In genomic region chr16:33585083-33585460, GRCm38 (mm10) we compare ENCODE assay signal across 9 mouse cellular contexts.
A peak's percentile ranks its signal among the peaks of the same experiment; 100 is the strongest.
DNase-seq lines count a peak whose midpoint lies in the region; ATAC-seq and TF ChIP-seq lines count a peak whose summit lies in the region.
"Had no signal": no experiment of that assay in that cellular context is flagged by ENCODE, and none has a peak within 500 bp of the region (broad histone marks: within the 10 kb centered on the region; RNA-seq: fewer than 3 reads in every experiment).

No protein-coding gene starts in this region.

- no peak for TF ChIP-seq CTCF in midbrain, postnatal 0 days (IDR thresholded peaks at IDR 0.05)

- no peaks in the 10 kb centered on the region for H3K36me3 ChIP-seq in kidney, embryonic 16.5 days (ENCODE audit: insufficient read depth, low read length)
- no peaks in the 10 kb centered on the region for H3K36me3 ChIP-seq in embryonic facial prominence, embryonic 12.5 days
- H3K36me3 ChIP-seq in hindbrain, embryonic 15.5 days: no peaks in the 10 kb centered on the region
- H3K36me3 ChIP-seq in midbrain, postnatal 0 days (ENCODE audit: insufficient read depth, low read length): no peaks in the 10 kb centered on the region

- DNase-seq in kidney, postnatal 25 days: no peak
- no peak for DNase-seq in midbrain, postnatal 0 days (ENCODE audit: low spot score)
- no peak for DNase-seq in right cerebral cortex, postnatal 36 days (ENCODE audit: low spot score in 2 of 2)
- no peak for DNase-seq in ovary, postnatal 14 days (ENCODE audit: low spot score)
- no peak for DNase-seq in left cerebral cortex, postnatal 10 days (ENCODE audit: extremely low spot score in 1 of 2, low spot score in 2 of 2)
- DNase-seq: right cerebral cortex, adult 18-20 months had no signal

- H3K27ac ChIP-seq in kidney, embryonic 16.5 days (ENCODE audit: low read length): peak overlapping the region; percentile 99
- peak overlapping the region; percentile 88 for H3K27ac ChIP-seq in embryonic facial prominence, embryonic 12.5 days
- peak overlapping the region; percentile 60 for H3K27ac ChIP-seq in hindbrain, embryonic 15.5 days (replicated peaks)
- H3K27ac ChIP-seq in midbrain, postnatal 0 days (ENCODE audit: low read depth, low read length): 0 out of 2 replicates have a peak overlapping the region, but pooled peaks have one; percentile 38

- H3K9me3 ChIP-seq in kidney, embryonic 16.5 days (ENCODE audit: low read length): no peaks in the 10 kb centered on the region
- H3K9me3 ChIP-seq in embryonic facial prominence, embryonic 12.5 days: no peaks in the 10 kb centered on the region
- H3K9me3 ChIP-seq in hindbrain, embryonic 15.5 days: no peaks in the 10 kb centered on the region
- no peaks in the 10 kb centered on the region for H3K9me3 ChIP-seq in midbrain, postnatal 0 days (ENCODE audit: low read length)

- peaks cover 79% of the 10 kb centered on the region for H3K4me1 ChIP-seq in kidney, embryonic 16.5 days (ENCODE audit: insufficient read depth, low read length)
- peaks cover 29% of the 10 kb centered on the region for H3K4me1 ChIP-seq in embryonic facial prominence, embryonic 12.5 days
- H3K4me1 ChIP-seq in hindbrain, embryonic 15.5 days (replicated peaks): peaks cover 22% of the 10 kb centered on the region
- H3K4me1 ChIP-seq in midbrain, postnatal 0 days (ENCODE audit: insufficient read depth, low read length): peaks cover 3% of the 10 kb centered on the region; the same call in 1 of the 2 replicates

- H3K4me3 ChIP-seq in kidney, embryonic 16.5 days (ENCODE audit: low read length): no peak overlapping the region
- H3K4me3 ChIP-seq in embryonic facial prominence, embryonic 12.5 days: no peak overlapping the region
- H3K4me3 ChIP-seq in hindbrain, embryonic 15.5 days: no peak overlapping the region
- no peak overlapping the region for H3K4me3 ChIP-seq in midbrain, postnatal 0 days (ENCODE audit: low read depth, low read length)

- no peaks in the 10 kb centered on the region for H3K27me3 ChIP-seq in kidney, embryonic 16.5 days (ENCODE audit: insufficient read depth, low read length)
- H3K27me3 ChIP-seq in embryonic facial prominence, embryonic 12.5 days: no peaks in the 10 kb centered on the region
- H3K27me3 ChIP-seq in hindbrain, embryonic 15.5 days: no peaks in the 10 kb centered on the region
- no peaks in the 10 kb centered on the region for H3K27me3 ChIP-seq in midbrain, postnatal 0 days (ENCODE audit: insufficient read depth, low read length)

- ATAC-seq in kidney, embryonic 16.5 days (ENCODE audit: low FRiP score, low TSS enrichment): no peak
- no peak for ATAC-seq in embryonic facial prominence, embryonic 12.5 days (ENCODE audit: insufficient number of reproducible peaks, insufficient read depth, low FRiP score, low TSS enrichment)
- no peak for ATAC-seq in hindbrain, embryonic 15.5 days (ENCODE audit: low FRiP score, low read depth)
- ATAC-seq in midbrain, postnatal 0 days (ENCODE audit: low FRiP score): no peak

- H3K9ac ChIP-seq in kidney, embryonic 16.5 days (replicated peaks; ENCODE audit: low read length): 0 out of 2 replicates have a peak overlapping the region, but pooled peaks have one; percentile 27
- no peak overlapping the region for H3K9ac ChIP-seq in embryonic facial prominence, embryonic 12.5 days
- no peak overlapping the region for H3K9ac ChIP-seq in hindbrain, embryonic 15.5 days
- 0 out of 2 replicates have a peak overlapping the region, but pooled peaks have one; percentile 19 for H3K9ac ChIP-seq in midbrain, postnatal 0 days (replicated peaks; ENCODE audit: low read length, poor library complexity, severe bottlenecking)

- H3K4me2 ChIP-seq in kidney, embryonic 16.5 days (replicated peaks; ENCODE audit: low read depth, low read length): no peak overlapping the region
- no peak overlapping the region for H3K4me2 ChIP-seq in embryonic facial prominence, embryonic 12.5 days (replicated peaks)
- H3K4me2 ChIP-seq in hindbrain, embryonic 15.5 days: no peak overlapping the region
- no peak overlapping the region for H3K4me2 ChIP-seq in midbrain, postnatal 0 days (ENCODE audit: low read depth, low read length, poor library complexity, severe bottlenecking)

- 16% methylated on average over 4 of the region's 4 CpGs for WGBS in kidney, embryonic 16.5 days
- 12% methylated on average over 4 of the region's 4 CpGs for WGBS in embryonic facial prominence, embryonic 12.5 days
- WGBS in hindbrain, embryonic 15.5 days: 21% methylated on average over 4 of the region's 4 CpGs
- 23% methylated on average over 4 of the region's 4 CpGs for WGBS in midbrain, postnatal 0 days

- intact Hi-C loops in left cerebral cortex, postnatal 10 days (cut with DNase I): no loop called here

Comparison
In these comparisons a context has a peak if more than half of its experiments do, and no peak if none do; other contexts are left out.
1. H3K27ac ChIP-seq: peak in every context shown above with its lines; median percentile 99 in kidney, embryonic 16.5 days; 88 in embryonic facial prominence, embryonic 12.5 days; 60 in hindbrain, embryonic 15.5 days; 38 in midbrain, postnatal 0 days.
2. H3K9ac ChIP-seq: peak in kidney, embryonic 16.5 days (single experiment) and midbrain, postnatal 0 days (single experiment); none in embryonic facial prominence, embryonic 12.5 days (single experiment) and hindbrain, embryonic 15.5 days (single experiment).